7 mouse cellular contexts compared by ENCODE assay signal in genomic region chr13:95889981-95890545, GRCm38 (mm10). TPM values are rescaled to one million over a fixed set of nuclear protein-coding genes. Genes with fewer than 3 reads are reported as not detected.
DNase-seq lines count a peak whose midpoint lies in the region; ATAC-seq lines count a peak whose summit lies in the region.

No protein-coding gene starts in this region.

- no peak for ATAC-seq in midbrain, embryonic 11.5 days (ENCODE audit: low FRiP score)
- no peak for ATAC-seq in cerebellum, adult (ENCODE audit: insufficient number of reproducible peaks, low FRiP score, low TSS enrichment)

- peak; percentile 12 for DNase-seq in thymus, postnatal 10 days (ENCODE audit: low spot score in 2 of 2)
- DNase-seq in thymus, adult 18-20 months, result no peak
- peak; percentile 28 for DNase-seq in embryonic facial prominence, embryonic 10.5 days (ENCODE audit: low spot score)
- peak; percentile 40 for DNase-seq in induced T-regulatory cell, adult 2 months (ENCODE audit: low read depth)
- DNase-seq in midbrain, embryonic 11.5 days (ENCODE audit: low spot score, missing footprints), result peak; percentile 89
- DNase-seq in left cerebral cortex, postnatal 14 days (ENCODE audit: low spot score in 2 of 2), result no peak

- intact Hi-C loops in left cerebral cortex, postnatal 14 days (cut with DNase I), result loop anchor here (5.0 kb wide), 3 partner anchors 62 to 148 kb away; no protein-coding TSS in a partner anchor

- peaks cover 50% of the 10 kb centered on the region for H3K4me1 ChIP-seq in embryonic facial prominence, embryonic 10.5 days
- H3K4me1 ChIP-seq in midbrain, embryonic 11.5 days (ENCODE audit: control insufficient read depth, insufficient read depth, low read length), result peaks cover 15% of the 10 kb centered on the region

- H3K9me3 ChIP-seq in embryonic facial prominence, embryonic 10.5 days, result no peaks in the 10 kb centered on the region
- no peaks in the 10 kb centered on the region for H3K9me3 ChIP-seq in midbrain, embryonic 11.5 days (ENCODE audit: control insufficient read depth, low read length)

- H3K27ac ChIP-seq in embryonic facial prominence, embryonic 10.5 days (replicated peaks), result 0 out of 2 replicates have a peak overlapping the region, but pooled peaks have one; percentile 19
- H3K27ac ChIP-seq in midbrain, embryonic 11.5 days (ENCODE audit: low read depth, low read length), result no peak overlapping the region

- H3K4me2 ChIP-seq in midbrain, embryonic 11.5 days, result peak overlapping the region; percentile 99

- peak overlapping the region; percentile 14; the same call in 1 of the 2 replicates for H3K9ac ChIP-seq in midbrain, embryonic 11.5 days (ENCODE audit: low read length)

- peaks cover 6% of the 10 kb centered on the region; the same call in 1 of the 2 replicates for H3K27me3 ChIP-seq in embryonic facial prominence, embryonic 10.5 days (replicated peaks; ENCODE audit: low read depth, poor library complexity, severe bottlenecking)
- no peaks in the 10 kb centered on the region for H3K27me3 ChIP-seq in midbrain, embryonic 11.5 days (ENCODE audit: control insufficient read depth, insufficient read depth, low read length)

- H3K4me3 ChIP-seq in embryonic facial prominence, embryonic 10.5 days, result peak overlapping the region; percentile 86
- peak overlapping the region; percentile 87 for H3K4me3 ChIP-seq in midbrain, embryonic 11.5 days (ENCODE audit: low read depth, low read length)

- H3K36me3 ChIP-seq in embryonic facial prominence, embryonic 10.5 days (replicated peaks), result no peaks in the 10 kb centered on the region; the same call in 1 of the 2 replicates
- no peaks in the 10 kb centered on the region for H3K36me3 ChIP-seq in midbrain, embryonic 11.5 days (ENCODE audit: control insufficient read depth, insufficient read depth, low read length)

- WGBS in embryonic facial prominence, embryonic 10.5 days, result 29% methylated on average over 8 of the region's 8 CpGs
- 24% methylated on average over 8 of the region's 8 CpGs for WGBS in midbrain, embryonic 11.5 days

RNA-seq across cellular contexts. Expression of gene Iqgap2, which starts 1.7 kb away (rescaled TPM):
- 11.0 and 11.1 TPM in 2 replicates for polyA plus RNA-seq in embryonic facial prominence, embryonic 10.5 days (2016; fragmentation: Nextera tagmentation; extraction: Ambion mirVana)
- polyA plus RNA-seq in midbrain, embryonic 11.5 days (2014; fragmentation: Nextera tagmentation; extraction: Ambion mirVana), result 18.5 and 19.9 TPM in 2 replicates
- total RNA-seq in left cerebral cortex, postnatal 14 days (2021), result 10 to 100 TPM; 15.9 to 17.2 TPM

Comparison
In these comparisons a context has a peak if more than half of its experiments do, and no peak if none do; other contexts are left out.
1. DNase-seq: peak in thymus, postnatal 10 days (2 of 2), embryonic facial prominence, embryonic 10.5 days (single experiment), induced T-regulatory cell, adult 2 months (single experiment) and midbrain, embryonic 11.5 days (single experiment); none in thymus, adult 18-20 months (0 of 2) and left cerebral cortex, postnatal 14 days (0 of 2).